Mouse (Mus musculus) heart, postnatal 0 days (tissue): Measurements from ENCODE around the gene Rasgrf1.

Source experiments
- CTCF ChIP-seq: IDR thresholded peaks from 2 replicates; pipeline ENCODE4 v1.5.1; 2016; ENCODE audit warnings: antibody characterized with exemption, control low read depth, low read depth
- EP300 ChIP-seq: IDR thresholded peaks from 2 replicates; pipeline ENCODE4 v1.6.1; 2016; ENCODE audit warnings: antibody characterized with exemption, low read depth

DNA sequence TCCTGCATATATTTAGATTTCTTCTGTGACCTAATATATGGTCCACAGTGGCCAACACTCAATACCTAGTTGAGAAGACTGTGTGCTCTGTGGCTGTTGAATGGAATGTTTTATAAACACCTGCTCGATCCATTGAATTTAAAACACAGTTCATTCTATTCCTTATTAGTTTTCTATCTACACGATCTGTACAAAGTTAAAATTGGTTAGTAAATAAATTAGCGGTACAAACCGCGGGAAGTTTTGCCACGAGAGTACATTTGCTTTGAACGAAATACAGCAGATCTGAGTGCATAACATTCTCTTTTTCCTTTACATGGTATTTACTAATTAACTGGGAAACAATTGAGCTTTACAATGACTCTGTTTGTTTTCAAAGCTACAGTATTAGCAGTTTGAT lies 27.1 kb upstream of the Rasgrf1 start:
- TF ChIP-seq EP300 (no peak), CTCF (no peak)
